Mouse (Mus musculus) neural tube, embryonic 11.5 days (tissue): ENCODE data around the gene Ccdc170. TPM values are rescaled to one million over a fixed set of nuclear protein-coding genes. Genes with fewer than 3 reads are reported as not detected.

ENCODE experiments used
- ATAC-seq: fragments of 200-750 bp; cut with Nextera tagmentation; 2 replicates; pipeline ENCODE4 v1.8.0; 2017; ENCODE audit warnings: moderate number of reproducible peaks, mild to moderate bottlenecking, moderate TSS enrichment, moderate library complexity; ENCODE audit not compliant: insufficient read depth, low FRiP score, low TSS enrichment
- DNase-seq: peaks from one replicate; pipeline ENCODE4 v3.0.0-alpha.2; 2015; ENCODE audit warnings: low spot score
- H3K27ac ChIP-seq: fragments of 300-500 bp; sonication (generic); 2 replicates; pipeline ENCODE4 v1.5.1; 2014; ENCODE audit warnings: low read depth, mild to moderate bottlenecking, low read length
- H3K27me3 ChIP-seq: fragments of 300-500 bp; sonication (generic); 2 replicates; pipeline ENCODE4 v1.6.1; 2014; ENCODE audit warnings: mild to moderate bottlenecking, low read length, mixed read lengths; ENCODE audit not compliant: control insufficient read depth, insufficient read depth
- H3K36me3 ChIP-seq: fragments of 300-500 bp; sonication (generic); 2 replicates; pipeline ENCODE4 v1.6.1; 2014; ENCODE audit warnings: mild to moderate bottlenecking, low read length, moderate library complexity, mixed read lengths; ENCODE audit not compliant: control insufficient read depth, insufficient read depth
- H3K4me1 ChIP-seq: fragments of 300-500 bp; sonication (generic); 2 replicates; pipeline ENCODE4 v1.6.1; 2014; ENCODE audit warnings: low read length, mixed read lengths; ENCODE audit not compliant: control insufficient read depth, insufficient read depth
- H3K4me2 ChIP-seq: fragments of 300-500 bp; sonication (generic); 2 replicates; pipeline ENCODE4 v1.6.1; 2014; ENCODE audit warnings: low read depth, mild to moderate bottlenecking, moderate library complexity
- H3K4me3 ChIP-seq: fragments of 300-500 bp; sonication (generic); 2 replicates; pipeline ENCODE4 v1.5.1; 2014; ENCODE audit warnings: low read depth, low read length
- H3K9ac ChIP-seq: fragments of 300-500 bp; sonication (generic); 2 replicates; pipeline ENCODE4 v1.6.1; 2014; ENCODE audit warnings: mild to moderate bottlenecking, low read length
- H3K9me3 ChIP-seq: fragments of 300-500 bp; sonication (generic); 2 replicates; pipeline ENCODE4 v1.6.1; 2016; ENCODE audit warnings: low read length; ENCODE audit not compliant: control insufficient read depth
- WGBS: fragments of 180-500 bp; shearing (Covaris S2); extraction: QIAGEN DNeasy Blood & Tissue Kit; methylation state at CpG from one replicate; pipeline ENCODE4 v1.1.7; 2014; 5-methylcytosine and 5-hydroxymethylcytosine counted together
- polyA plus RNA-seq: library from polyadenylated mRNA; unstranded; fragments of >200 nt; fragmentation: Nextera tagmentation; extraction: Ambion mirVana; gene quantifications from 2 replicates; pipeline ENCODE4 v1.2.1, GENCODE M21; 2014

The Ccdc170 gene
- polyA plus RNA-seq, 1 experiment from 2014 or later: not detected

DNA sequence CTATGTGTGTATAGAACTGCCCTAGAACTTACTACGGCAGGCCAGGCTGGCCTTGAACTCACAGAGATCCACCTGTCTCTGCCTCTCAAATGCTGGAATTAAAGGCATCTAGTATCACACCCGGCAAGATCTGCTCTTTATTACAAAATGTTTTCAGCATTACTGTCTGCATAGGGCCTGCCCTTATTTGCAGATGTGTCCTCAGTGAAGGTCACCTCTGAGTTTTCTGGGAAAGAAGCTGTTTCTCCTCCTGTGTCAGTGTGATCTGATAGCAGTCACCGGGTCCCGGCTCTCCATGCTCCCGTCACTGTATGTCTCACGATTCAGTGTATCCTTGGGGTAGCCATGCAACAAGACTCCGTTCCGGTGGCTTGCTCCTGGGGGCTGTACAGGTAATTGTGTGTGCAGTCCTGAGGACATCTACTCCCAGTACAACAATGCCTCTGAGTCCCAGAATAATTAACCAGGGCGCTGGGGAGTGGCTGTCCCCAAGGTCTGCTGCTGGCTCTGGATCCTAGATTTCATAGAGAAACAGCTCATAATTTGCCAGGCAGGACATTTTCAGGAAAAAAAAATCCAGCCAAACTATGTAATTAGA is 48.4 kb downstream of the Ccdc170 start:
- H3K9ac ChIP-seq: no peak overlapping the region
- H3K9me3 ChIP-seq: no peaks in the 10 kb centered on the region
- H3K4me3 ChIP-seq: no peak overlapping the region
- H3K36me3 ChIP-seq: no peaks in the 10 kb centered on the region
- H3K27ac ChIP-seq: no peak overlapping the region
- no peaks in the 10 kb centered on the region for H3K27me3 ChIP-seq
- DNase-seq (no peak), ATAC-seq (no peak)
- peaks cover 5% of the 10 kb centered on the region; the same call in 1 of the 2 replicates for H3K4me1 ChIP-seq
- WGBS: 88% methylated on average over 9 of the region's 9 CpGs
- no peak overlapping the region for H3K4me2 ChIP-seq

GRCm38 (mm10) chr10:4531933-4532332 is 49.6 kb downstream of the Ccdc170 start:
- 75% methylated on average over 6 of the region's 6 CpGs for WGBS
- no peak overlapping the region for H3K9ac ChIP-seq
- no peak for ATAC-seq

DNA sequence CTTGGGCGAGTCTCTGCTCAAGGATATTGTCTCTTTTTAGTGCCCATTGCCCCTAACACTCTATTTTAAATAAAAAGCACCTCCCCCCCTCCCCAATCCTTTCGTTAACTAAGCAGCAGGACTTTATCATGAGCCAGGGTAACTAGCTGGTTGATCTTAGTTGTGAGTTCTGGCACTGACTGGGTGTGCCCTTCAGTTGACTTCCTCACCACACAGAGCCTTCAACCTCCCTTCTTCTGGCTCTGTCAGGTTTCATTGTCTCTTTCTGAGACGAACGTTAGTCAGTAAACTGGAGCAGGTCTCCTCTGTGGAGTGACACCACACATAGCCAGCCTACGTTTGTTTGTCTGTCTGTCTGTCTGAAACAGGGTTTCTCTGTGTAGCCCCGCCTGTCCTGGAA is 50.4 kb downstream of the Ccdc170 start:
- Histone ChIP-seq H3K4me2 (no peak overlapping the region), H3K4me1 (peaks cover 5% of the 10 kb centered on the region; the same call in 1 of the 2 replicates), H3K27ac (no peak overlapping the region), H3K9ac (no peak overlapping the region), H3K9me3 (no peaks in the 10 kb centered on the region), H3K36me3 (no peaks in the 10 kb centered on the region), H3K27me3 (no peaks in the 10 kb centered on the region), H3K4me3 (no peak overlapping the region)
- no peak for DNase-seq
- WGBS: 76% methylated on average over 6 of the region's 6 CpGs
- no peak for ATAC-seq

More at GRCm38 (mm10) chr10:4531933-4532332, 49.6 kb downstream of the Ccdc170 start:
- Histone ChIP-seq H3K27ac (no peak overlapping the region), H3K4me2 (no peak overlapping the region), H3K4me3 (no peak overlapping the region), H3K36me3 (no peaks in the 10 kb centered on the region), H3K27me3 (no peaks in the 10 kb centered on the region), H3K4me1 (peaks cover 5% of the 10 kb centered on the region; the same call in 1 of the 2 replicates), H3K9me3 (no peaks in the 10 kb centered on the region)
- DNase-seq: no peak

GRCm38 (mm10) chr10:4533873-4534272 is 51.6 kb downstream of the Ccdc170 start:
- no peak overlapping the region for H3K4me2 ChIP-seq
- H3K4me1 ChIP-seq: no peaks in the 10 kb centered on the region
- H3K9me3 ChIP-seq: no peaks in the 10 kb centered on the region
- 85% methylated on average over 11 of the region's 11 CpGs for WGBS
- no peaks in the 10 kb centered on the region for H3K27me3 ChIP-seq
- no peak overlapping the region for H3K9ac ChIP-seq
- DNase-seq (no peak), ATAC-seq (no peak)
- no peak overlapping the region for H3K4me3 ChIP-seq
- H3K27ac ChIP-seq: no peak overlapping the region
- H3K36me3 ChIP-seq: no peaks in the 10 kb centered on the region

- Histone ChIP-seq H3K36me3 (no peaks in the 10 kb centered on the region), H3K4me3 (no peak overlapping the region), H3K9me3 (no peaks in the 10 kb centered on the region), H3K4me2 (no peak overlapping the region), H3K27me3 (no peaks in the 10 kb centered on the region), H3K27ac (no peak overlapping the region), H3K9ac (no peak overlapping the region), H3K4me1 (no peaks in the 10 kb centered on the region)
- WGBS: 89% methylated on average over 2 of the region's 2 CpGs
- ATAC-seq (no peak), DNase-seq (no peak)
Measured at GRCm38 (mm10) chr10:4545550-4545949, 63.2 kb downstream of the Ccdc170 start.

DNA sequence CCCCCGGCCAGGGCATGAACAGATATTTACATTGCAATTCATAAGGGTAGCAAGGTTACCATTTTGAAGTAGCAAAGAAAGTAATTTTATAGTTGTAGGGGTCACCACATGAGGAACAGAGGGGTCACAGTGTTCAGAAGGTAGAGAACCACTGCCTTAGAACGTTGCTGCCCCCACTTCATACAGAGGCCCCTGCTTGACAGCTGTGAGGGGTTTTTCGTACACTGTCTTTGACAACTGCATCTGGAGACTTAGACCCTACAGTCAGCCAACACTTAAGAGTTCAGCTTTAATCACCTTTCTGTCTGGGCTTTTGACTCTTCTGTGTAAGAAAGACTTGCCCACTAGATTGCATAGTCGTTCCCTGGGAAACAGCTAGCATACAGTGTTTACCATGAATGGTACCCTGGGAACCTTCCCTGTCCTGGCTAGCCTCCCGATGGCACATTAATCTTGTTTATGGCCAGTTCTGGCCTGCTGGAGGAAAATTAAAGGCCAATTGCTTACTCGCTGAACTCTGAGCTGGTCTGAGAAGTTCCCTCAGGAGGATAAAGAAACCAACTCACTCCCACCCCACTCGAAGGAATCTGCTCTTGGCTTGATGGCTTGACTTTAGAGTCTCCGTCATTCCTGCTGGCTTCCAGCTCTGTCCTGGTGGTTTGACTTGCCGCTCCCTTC is 71.3 kb downstream of the Ccdc170 start:
- peak; percentile 24 for DNase-seq
- Histone ChIP-seq H3K27ac (no peak overlapping the region), H3K4me3 (no peak overlapping the region), H3K27me3 (no peaks in the 10 kb centered on the region), H3K4me1 (peaks cover 4% of the 10 kb centered on the region; the same call in 1 of the 2 replicates), H3K36me3 (no peaks in the 10 kb centered on the region), H3K9ac (no peak overlapping the region), H3K9me3 (no peaks in the 10 kb centered on the region), H3K4me2 (no peak overlapping the region)
- WGBS: 38% methylated on average over 9 of the region's 9 CpGs
- ATAC-seq: peak; percentile 53

- Histone ChIP-seq H3K9me3 (no peaks in the 10 kb centered on the region), H3K27me3 (no peaks in the 10 kb centered on the region), H3K4me1 (peaks cover 4% of the 10 kb centered on the region; the same call in 1 of the 2 replicates), H3K4me3 (no peak overlapping the region), H3K4me2 (no peak overlapping the region), H3K9ac (no peak overlapping the region), H3K27ac (no peak overlapping the region), H3K36me3 (no peaks in the 10 kb centered on the region)
- WGBS: 87% methylated on average over 3 of the region's 3 CpGs
- ATAC-seq (no peak), DNase-seq (no peak)
Measured at GRCm38 (mm10) chr10:4556842-4557377, 74.6 kb downstream of the Ccdc170 start.

- 35% methylated on average over 4 of the region's 4 CpGs for WGBS
- no peaks in the 10 kb centered on the region for H3K27me3 ChIP-seq
- no peaks in the 10 kb centered on the region for H3K9me3 ChIP-seq
- H3K36me3 ChIP-seq: no peaks in the 10 kb centered on the region
- no peak overlapping the region for H3K27ac ChIP-seq
- no peak overlapping the region for H3K4me2 ChIP-seq
- no peak overlapping the region for H3K9ac ChIP-seq
- ATAC-seq (no peak), DNase-seq (no peak)
- H3K4me1 ChIP-seq: no peaks in the 10 kb centered on the region
- no peak overlapping the region for H3K4me3 ChIP-seq
Measured at GRCm38 (mm10) chr10:4559132-4559531, 76.8 kb downstream of the Ccdc170 start.

DNA sequence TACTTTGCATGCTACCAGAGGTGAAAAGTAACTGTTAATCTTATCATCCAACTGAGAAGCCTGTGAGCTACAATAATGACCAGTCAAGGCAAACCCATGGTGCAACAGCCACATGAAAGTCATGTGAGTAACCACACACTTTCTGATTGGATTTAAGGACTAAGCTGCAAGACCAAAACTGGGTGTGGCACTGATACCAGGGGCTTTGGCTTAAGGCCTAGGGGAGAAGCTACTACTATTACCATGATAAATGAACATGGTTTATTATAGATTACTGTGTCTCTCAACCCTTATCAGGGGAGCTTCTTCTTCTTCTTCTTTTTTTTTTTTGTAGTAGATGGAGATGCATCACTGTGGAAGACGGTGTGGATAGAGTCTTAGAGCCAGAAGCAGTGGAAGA is 82.8 kb downstream of the Ccdc170 start:
- H3K36me3 ChIP-seq: no peaks in the 10 kb centered on the region
- H3K27ac ChIP-seq: no peak overlapping the region
- H3K27me3 ChIP-seq: no peaks in the 10 kb centered on the region
- no peaks in the 10 kb centered on the region for H3K9me3 ChIP-seq
- H3K4me2 ChIP-seq: no peak overlapping the region
- WGBS: 90% methylated on average over 1 of the region's 1 CpGs
- no peak for ATAC-seq
- H3K9ac ChIP-seq: no peak overlapping the region
- no peak overlapping the region for H3K4me3 ChIP-seq
- DNase-seq: no peak
- H3K4me1 ChIP-seq: no peaks in the 10 kb centered on the region
